Comparison of ENCODE assay signal across 10 mouse cellular contexts in the genomic region with DNA sequence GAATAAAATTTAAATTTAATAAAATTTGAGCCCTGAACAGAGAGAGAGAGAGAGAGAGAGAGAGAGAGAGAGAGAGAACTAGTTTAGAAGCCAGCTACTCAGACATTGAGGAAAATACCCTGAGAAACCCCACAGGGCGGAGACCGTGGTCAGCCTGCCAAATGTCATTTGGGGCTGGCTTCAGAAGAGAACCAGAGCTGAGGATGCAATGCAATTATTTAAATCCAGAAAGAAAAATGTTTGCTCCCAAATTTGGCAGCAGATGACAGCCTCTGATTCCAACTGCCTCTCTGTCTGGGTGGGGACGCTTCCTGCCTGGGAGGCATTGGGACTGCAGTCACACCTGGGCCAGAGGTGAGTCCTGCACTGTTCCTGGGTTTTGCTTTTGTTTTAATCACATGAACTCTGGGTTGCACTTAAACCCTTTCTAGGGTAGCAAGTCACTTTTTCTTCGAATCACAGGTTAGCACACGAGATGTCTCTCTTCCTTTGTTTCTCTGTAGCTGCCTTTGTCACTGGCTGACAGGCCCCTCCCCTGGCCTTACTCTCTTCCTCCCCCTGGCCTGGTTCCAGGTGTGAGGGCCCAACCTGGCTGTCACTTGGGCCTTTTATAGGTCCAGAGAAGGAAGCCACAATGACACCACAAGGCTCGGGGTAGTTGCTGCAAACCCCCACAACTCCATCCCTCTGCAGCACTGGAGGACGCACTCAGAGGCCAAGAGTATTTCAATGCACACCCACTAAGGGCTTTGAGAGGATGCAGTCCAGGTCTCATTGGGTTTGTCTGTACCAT. TPM values are rescaled to one million over a fixed set of nuclear protein-coding genes. Genes with fewer than 3 reads are reported as not detected.
DNase-seq lines count a peak whose midpoint lies in the region; ATAC-seq and TF ChIP-seq lines count a peak whose summit lies in the region.
"Had no signal": no experiment of that assay in that cellular context is flagged by ENCODE, and none has a peak within 500 bp of the region (broad histone marks: within the 10 kb centered on the region; RNA-seq: fewer than 3 reads in every experiment).

No protein-coding gene starts in this region.

- no peak overlapping the region for H3K9ac ChIP-seq in lung, embryonic 14.5 days
- H3K9ac ChIP-seq in midbrain, embryonic 14.5 days (replicated peaks; ENCODE audit: low read length), result no peak overlapping the region
- H3K9ac ChIP-seq: liver, embryonic 13.5 days had no signal

- no peaks in the 10 kb centered on the region for H3K27me3 ChIP-seq in lung, embryonic 14.5 days (ENCODE audit: insufficient read depth, low read length)
- no peaks in the 10 kb centered on the region for H3K27me3 ChIP-seq in embryonic facial prominence, embryonic 10.5 days (replicated peaks; ENCODE audit: low read depth, poor library complexity, severe bottlenecking)
- H3K27me3 ChIP-seq in midbrain, embryonic 14.5 days (ENCODE audit: control insufficient read depth, insufficient read depth, low read length), result no peaks in the 10 kb centered on the region
- H3K27me3 ChIP-seq: liver, embryonic 13.5 days had no signal

- 60% methylated on average over 7 of the region's 7 CpGs for WGBS in lung, embryonic 14.5 days
- WGBS in embryonic facial prominence, embryonic 10.5 days, result 71% methylated on average over 7 of the region's 7 CpGs
- WGBS in midbrain, embryonic 14.5 days, result 75% methylated on average over 7 of the region's 7 CpGs

- H3K27ac ChIP-seq in lung, embryonic 14.5 days (ENCODE audit: low read depth), result no peak overlapping the region
- peak overlapping the region; percentile 57; the same call in 1 of the 2 replicates for H3K27ac ChIP-seq in embryonic facial prominence, embryonic 10.5 days (replicated peaks)
- 0 out of 2 replicates have a peak overlapping the region, but pooled peaks have one; percentile 32 for H3K27ac ChIP-seq in midbrain, embryonic 14.5 days (replicated peaks; ENCODE audit: low read depth, low read length)
- H3K27ac ChIP-seq: liver, embryonic 13.5 days had no signal

- no peak overlapping the region for H3K4me2 ChIP-seq in lung, embryonic 14.5 days
- H3K4me2 ChIP-seq in midbrain, embryonic 14.5 days (ENCODE audit: low read length), result no peak overlapping the region
- H3K4me2 ChIP-seq: liver, embryonic 13.5 days had no signal

- no peak for TF ChIP-seq CTCF in lung, embryonic 14.5 days (IDR thresholded peaks at IDR 0.05; ENCODE audit: low read depth)

- no peaks in the 10 kb centered on the region for H3K36me3 ChIP-seq in lung, embryonic 14.5 days (ENCODE audit: insufficient read depth)
- peaks cover 19% of the 10 kb centered on the region for H3K36me3 ChIP-seq in embryonic facial prominence, embryonic 10.5 days (replicated peaks)
- H3K36me3 ChIP-seq in midbrain, embryonic 14.5 days (ENCODE audit: control insufficient read depth, insufficient read depth, low read length), result no peaks in the 10 kb centered on the region
- H3K36me3 ChIP-seq: liver, embryonic 13.5 days had no signal

- peaks cover 9% of the 10 kb centered on the region; the same call in 1 of the 2 replicates for H3K4me1 ChIP-seq in lung, embryonic 14.5 days (ENCODE audit: insufficient read depth)
- H3K4me1 ChIP-seq in embryonic facial prominence, embryonic 10.5 days, result peaks cover 83% of the 10 kb centered on the region
- H3K4me1 ChIP-seq in midbrain, embryonic 14.5 days (ENCODE audit: control insufficient read depth, insufficient read depth, low read length), result 0 out of 2 replicates have a peak, but pooled peaks cover 8% of the 10 kb centered on the region
- H3K4me1 ChIP-seq: liver, embryonic 13.5 days had no signal

- peak; percentile 52; the same call in 1 of the 2 replicates for ATAC-seq in cerebellum, adult (ENCODE audit: insufficient number of reproducible peaks, low FRiP score, low TSS enrichment)
- no peak for ATAC-seq in lung, embryonic 14.5 days (ENCODE audit: insufficient read depth)
- ATAC-seq in midbrain, embryonic 14.5 days (ENCODE audit: low FRiP score, low TSS enrichment), result no peak
- no peak for ATAC-seq in granulocyte monocyte progenitor cell, adult 5-6 weeks (replicated peaks; ENCODE audit: poor library complexity, severe bottlenecking)

- H3K4me3 ChIP-seq in lung, embryonic 14.5 days (ENCODE audit: low read depth, low read length), result no peak overlapping the region
- no peak overlapping the region for H3K4me3 ChIP-seq in embryonic facial prominence, embryonic 10.5 days
- no peak overlapping the region for H3K4me3 ChIP-seq in midbrain, embryonic 14.5 days (replicated peaks; ENCODE audit: low read depth, low read length)
- H3K4me3 ChIP-seq: liver, embryonic 13.5 days had no signal

- DNase-seq in cerebellum, postnatal 4 days (ENCODE audit: low spot score in 2 of 2), result no peak
- peak; percentile 52 for DNase-seq in lung, embryonic 14.5 days
- no peak for DNase-seq in lung, postnatal 36 days
- no peak for DNase-seq in embryonic facial prominence, embryonic 10.5 days (ENCODE audit: low spot score)
- no peak for DNase-seq in midbrain, embryonic 14.5 days
- no peak for DNase-seq in ovary, postnatal 36 days (ENCODE audit: low spot score)
- DNase-seq: liver, embryonic 13.5 days; right cerebral cortex, postnatal 14 days had no signal

- no peaks in the 10 kb centered on the region for H3K9me3 ChIP-seq in lung, embryonic 14.5 days (ENCODE audit: low read depth, low read length)
- no peaks in the 10 kb centered on the region for H3K9me3 ChIP-seq in embryonic facial prominence, embryonic 10.5 days
- H3K9me3 ChIP-seq in midbrain, embryonic 14.5 days (ENCODE audit: control insufficient read depth, low read length), result no peaks in the 10 kb centered on the region
- H3K9me3 ChIP-seq: liver, embryonic 13.5 days had no signal

RNA-seq across cellular contexts. Expression of gene Zfp423, which starts 33.1 kb away (rescaled TPM):
- 16.3 and 18.1 TPM in 2 replicates for polyA plus RNA-seq in lung, embryonic 14.5 days (2014; fragmentation: Nextera tagmentation; extraction: Ambion mirVana)
- 22.0 and 23.4 TPM in 2 replicates for polyA plus RNA-seq in embryonic facial prominence, embryonic 10.5 days (2016; fragmentation: Nextera tagmentation; extraction: Ambion mirVana)
- polyA plus RNA-seq in midbrain, embryonic 14.5 days (2014; fragmentation: Nextera tagmentation; extraction: Ambion mirVana), result 44.0 and 63.0 TPM in 2 replicates
- total RNA-seq in granulocyte monocyte progenitor cell, adult 5-6 weeks (2014; fragmentation: Nextera tagmentation), result not detected in 2 replicates
- total RNA-seq in granulocyte monocyte progenitor cell, adult 5-6 weeks (2017), result not detected in 2 replicates
